Mouse (Mus musculus): ENCODE data around the gene St8sia2. TPM values are rescaled to one million over a fixed set of nuclear protein-coding genes. Genes with fewer than 3 reads are reported as not detected.
"Not testable (repeated sequence)": the region's sequence is repeated elsewhere in the genome, so short reads cannot be mapped to it uniquely, and the experiment has no call there.

St8sia2 gene
- polyA plus RNA-seq, 1 experiment = 0.39 TPM

DNA sequence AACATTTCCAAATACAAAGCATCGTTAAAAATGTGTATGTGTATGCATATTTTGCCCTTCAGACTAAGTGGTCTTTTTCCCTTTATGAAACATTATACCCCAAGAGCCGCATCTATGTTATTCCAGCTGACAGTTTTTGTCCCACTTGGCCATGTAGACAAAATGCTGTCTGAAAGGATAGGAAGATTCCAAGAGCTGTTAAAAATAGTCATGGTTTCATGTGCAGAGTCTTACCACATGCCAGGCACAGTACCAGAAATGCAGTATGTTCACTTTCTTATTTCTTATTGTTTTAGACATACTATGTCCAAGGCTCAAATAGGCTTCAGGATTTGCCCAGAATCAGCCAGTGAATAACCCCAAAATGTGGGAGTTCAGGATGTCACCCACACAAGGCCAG is 24.1 kb downstream of the St8sia2 start:
- no peak for DNase-seq (ENCODE audit: low read depth)

DNA sequence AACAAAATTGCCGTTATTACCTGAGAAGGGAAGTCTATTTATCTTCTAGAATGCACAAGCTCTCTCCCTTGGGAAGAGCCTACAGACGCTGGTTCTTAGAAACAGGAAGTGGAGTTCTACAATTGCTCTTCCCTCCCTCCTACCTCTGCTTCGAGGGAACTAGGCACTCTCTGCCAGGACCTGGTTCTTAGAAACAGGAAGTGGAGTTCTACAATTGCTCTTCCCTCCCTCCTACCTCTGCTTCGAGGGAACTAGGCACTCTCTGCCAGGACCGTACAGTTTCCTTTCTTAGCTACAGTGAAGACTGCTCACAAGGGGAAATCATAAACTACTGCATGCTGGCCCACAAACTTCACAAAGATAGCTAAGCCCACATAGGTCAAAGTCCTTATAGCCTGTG is 41.3 kb downstream of the St8sia2 start:
- not testable (repeated sequence) for DNase-seq (ENCODE audit: low read depth)

DNA sequence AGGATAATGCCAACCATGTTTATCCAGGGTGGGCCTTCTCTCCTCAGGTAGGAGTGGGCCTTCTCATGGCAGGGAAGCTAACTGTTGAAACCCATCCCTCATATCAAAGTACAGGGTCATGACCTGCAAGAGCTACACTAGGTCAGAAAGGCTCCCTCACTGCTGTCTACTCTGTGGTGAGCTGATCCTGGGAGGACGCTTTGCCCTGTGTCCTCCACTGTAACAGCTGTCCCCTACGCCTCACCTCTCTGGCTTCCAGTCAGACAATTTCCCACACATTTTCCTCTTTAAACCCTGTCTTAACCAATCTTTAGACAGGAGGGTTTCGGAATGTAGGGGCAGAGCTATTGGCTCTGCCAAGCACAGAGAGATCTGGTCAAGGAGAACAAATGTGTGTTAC is 48.3 kb downstream of the St8sia2 start:
- DNase-seq (ENCODE audit: low read depth) = no peak

DNA sequence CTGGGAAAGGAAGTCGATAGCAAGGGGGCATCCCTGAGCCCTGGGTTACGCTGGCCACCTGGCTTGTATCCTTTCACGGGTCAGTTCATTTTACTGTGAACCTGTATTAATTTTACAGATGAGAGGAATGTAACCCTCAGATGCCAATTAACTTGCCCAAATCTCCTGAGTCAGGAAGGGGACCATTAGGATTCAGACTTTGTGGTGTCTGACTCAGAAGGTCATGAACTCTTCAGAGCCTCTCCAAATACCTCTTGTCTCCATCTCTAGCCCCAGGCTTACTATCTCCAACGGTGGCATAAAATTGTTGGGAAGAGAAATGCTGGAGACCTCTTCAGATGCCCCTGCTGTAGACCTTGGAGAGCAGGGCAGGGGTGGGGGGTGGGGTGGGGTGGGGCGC is 51.1 kb downstream of the St8sia2 start:
- DNase-seq (ENCODE audit: low read depth) = no peak

DNA sequence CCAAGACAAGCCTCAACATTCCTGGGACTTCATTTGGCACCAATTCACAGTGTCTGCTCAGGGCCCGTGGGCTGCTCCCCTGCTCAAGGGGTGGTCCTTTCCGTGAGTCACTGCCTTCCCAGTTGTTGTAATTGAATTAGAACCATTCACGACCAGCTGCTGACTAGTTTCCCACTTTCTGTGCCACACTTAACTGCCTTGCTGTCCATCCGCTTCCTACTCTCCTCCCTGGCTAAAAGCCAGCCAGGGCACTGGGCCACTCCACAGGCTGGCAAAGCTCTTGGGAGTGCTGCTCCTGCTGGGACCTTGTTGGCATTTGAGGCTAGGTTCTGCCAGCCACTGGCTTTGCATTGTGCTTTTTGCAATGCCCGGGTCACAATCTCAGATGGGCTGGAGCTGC is 59.0 kb downstream of the St8sia2 start:
- no peak for DNase-seq (ENCODE audit: low read depth)

DNA sequence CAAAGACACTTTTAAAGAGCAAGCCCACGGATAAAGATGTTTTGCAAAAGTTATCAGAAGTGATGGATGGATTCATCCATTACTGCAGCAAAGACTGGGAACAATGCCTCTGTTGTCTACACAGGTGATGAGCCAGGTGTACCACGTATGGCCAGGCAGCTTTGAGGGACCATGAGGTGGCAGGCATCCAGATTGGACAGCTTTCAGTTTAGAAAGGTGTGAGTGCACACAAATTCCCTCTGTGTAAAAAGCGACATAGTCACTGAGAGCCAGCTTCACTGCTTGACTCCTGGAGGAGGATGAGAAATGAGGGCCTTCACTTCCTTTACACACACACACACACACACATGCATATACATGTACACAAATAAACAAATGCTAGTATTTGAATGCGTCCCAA is 60.4 kb downstream of the St8sia2 start:
- no peak for DNase-seq (ENCODE audit: low read depth)

DNA sequence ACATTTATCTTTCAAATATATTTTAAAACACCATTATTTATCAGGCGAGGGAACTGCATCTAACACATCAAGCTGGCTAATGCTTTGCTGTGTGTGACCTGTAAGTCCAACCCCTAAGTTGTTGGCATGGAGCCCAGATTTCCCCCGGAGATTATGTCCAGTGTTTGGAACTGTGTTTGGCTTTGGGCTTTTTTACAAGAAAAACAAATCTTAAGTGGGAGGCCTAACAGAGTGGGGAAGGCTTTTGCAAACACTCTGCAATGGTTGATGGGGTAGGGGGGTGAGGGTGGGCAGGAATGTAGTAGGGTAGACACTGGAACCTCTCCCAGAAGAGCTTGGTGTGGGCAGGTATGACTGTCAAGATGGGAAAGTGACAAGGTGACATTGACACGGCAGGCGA is 71.8 kb downstream of the St8sia2 start:
- DNase-seq (ENCODE audit: low read depth) = no peak

DNA sequence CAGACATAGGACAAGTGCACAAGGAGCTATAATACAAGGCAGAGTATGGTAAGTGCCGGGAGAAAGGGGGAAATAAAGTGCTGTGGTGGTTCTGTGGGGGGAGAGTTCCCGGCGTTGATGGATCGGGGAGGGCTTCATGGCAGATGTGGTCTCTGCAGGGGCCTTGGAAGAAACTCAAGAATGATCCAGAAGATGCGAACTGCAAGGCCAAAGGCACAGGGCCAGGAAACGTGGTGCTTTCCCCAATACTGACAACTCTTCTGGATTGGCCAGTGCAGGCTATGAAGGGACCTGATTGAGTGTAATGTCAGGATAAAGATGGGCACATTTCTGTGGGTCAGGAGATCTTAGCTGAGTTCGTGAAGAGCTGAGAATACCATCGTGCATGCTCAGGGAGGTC is 74.3 kb downstream of the St8sia2 start:
- DNase-seq (ENCODE audit: low read depth) = no peak

DNA sequence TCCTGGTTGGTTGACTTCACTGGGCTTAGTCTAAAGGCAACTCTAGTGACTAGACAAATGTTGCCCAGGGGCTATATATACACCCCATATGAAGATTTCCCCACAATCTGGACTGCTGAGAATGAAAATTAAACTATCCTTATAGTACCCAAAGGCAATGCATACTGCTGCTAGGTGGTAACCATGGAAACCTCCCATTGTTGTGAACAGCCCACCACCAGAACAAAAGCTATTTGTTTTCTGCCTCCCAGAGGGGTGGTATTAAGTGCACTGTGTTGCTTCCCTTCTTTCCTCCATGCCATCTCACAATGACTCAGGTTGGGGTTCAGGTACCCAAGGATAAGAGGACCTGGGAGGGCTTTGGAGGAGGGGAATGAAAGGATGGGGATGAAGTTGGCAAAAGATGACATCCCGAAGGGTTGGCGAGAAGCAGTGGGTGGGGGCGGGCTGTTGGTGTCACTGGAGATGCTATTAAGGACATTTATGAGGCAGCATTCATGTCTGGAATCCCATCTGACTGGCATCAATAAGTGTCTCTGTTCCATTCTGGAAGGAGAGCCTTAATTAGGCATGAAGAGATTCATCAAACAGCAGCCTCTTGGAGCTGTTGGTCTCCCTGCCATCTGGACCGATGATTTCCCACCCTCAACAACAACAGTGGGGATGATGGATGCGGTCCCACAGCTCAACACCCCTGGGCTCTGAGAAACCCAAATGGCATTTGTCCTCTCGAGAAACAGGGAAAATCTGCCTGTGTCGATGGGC is 75.3 kb downstream of the St8sia2 start:
- DNase-seq (ENCODE audit: low read depth) = no peak

DNA sequence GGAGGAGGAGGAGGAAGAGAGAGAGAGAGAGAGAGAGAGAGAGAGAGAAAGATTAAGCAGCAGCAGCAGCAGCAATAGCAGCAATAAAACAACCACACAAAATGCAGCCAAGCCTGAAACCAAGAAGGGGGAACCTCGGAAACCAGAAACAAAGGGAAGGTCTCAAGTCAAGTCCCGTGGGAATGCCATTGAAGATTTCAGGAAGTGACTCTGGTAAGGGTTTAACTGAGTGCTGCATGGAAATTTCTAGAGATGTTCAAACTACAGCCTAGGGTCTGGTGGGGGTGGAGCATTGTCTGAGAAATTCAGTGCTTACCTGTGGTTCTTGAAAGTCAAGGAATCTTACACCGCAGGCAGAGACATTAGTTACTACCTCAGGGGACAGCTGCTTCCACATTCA is 77.4 kb downstream of the St8sia2 start:
- no peak for DNase-seq (ENCODE audit: low read depth)

DNA sequence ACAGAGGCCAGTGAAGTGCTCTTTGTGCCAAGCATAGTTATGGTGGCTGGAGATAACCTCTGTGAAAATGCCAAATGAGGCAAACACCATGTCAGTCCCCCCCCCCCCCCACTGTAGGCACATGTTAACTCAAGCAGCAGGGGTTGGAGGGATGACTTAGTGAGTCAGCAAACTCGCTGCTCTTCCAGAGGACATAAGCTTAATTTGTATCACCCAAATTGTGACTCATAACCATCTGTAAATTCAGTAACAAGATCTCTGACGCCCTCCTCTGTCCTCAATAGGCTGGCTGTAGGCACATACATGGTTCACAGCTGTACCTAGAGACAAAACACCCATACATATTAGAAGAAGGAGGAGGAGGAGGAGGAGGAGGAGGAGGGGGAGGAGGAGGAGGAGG is 77.8 kb downstream of the St8sia2 start:
- DNase-seq (ENCODE audit: low read depth) = no peak

DNA sequence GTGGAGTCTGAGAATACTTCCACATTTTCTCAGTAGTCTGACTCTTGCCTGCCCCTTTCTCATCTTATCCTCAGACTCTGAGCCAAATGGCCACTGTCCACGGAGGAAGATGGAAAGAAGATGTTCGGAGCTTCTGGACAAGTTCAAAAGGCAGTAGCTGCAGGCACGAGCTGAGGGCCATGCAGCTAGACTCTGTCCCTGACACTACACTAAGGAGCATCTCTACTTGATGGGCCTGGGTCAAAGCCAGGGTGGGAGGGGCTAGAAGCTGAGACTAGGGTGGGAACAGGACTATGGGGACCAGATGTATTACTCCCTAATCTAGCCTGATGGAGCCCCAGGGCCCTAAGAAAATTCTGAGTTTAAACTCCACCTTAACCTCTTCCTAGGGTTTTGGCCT is 80.5 kb downstream of the St8sia2 start:
- no peak for DNase-seq (ENCODE audit: low read depth)

DNA sequence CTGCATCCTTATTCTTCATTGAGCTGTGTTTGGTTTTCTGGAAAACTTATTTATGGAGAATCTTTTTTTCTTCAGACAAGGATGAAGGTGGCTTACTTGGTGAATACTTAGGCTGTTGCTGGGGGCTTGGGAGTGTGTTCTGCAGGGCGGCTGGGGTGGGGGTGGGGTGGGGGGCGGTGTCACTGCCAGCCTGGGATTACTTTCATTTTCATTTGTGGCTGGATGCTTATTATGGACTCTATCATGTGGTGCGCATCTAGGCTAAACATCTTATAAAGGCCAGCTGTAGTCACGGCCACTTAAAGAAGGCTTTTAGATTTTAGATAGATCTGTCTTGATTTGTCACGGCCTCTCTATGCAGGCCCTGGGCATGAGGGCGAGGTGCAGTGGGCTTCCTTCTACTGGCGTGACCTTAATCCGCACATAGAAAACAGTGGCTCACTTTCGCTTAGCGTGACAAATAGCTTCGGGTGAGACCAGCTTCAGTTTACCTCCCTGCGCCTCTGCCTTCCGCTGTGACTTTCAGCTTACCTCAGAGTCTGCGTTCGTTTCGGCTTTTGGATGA is 92.5 kb downstream of the St8sia2 start:
- DNase-seq (ENCODE audit: low read depth) = no peak

DNA sequence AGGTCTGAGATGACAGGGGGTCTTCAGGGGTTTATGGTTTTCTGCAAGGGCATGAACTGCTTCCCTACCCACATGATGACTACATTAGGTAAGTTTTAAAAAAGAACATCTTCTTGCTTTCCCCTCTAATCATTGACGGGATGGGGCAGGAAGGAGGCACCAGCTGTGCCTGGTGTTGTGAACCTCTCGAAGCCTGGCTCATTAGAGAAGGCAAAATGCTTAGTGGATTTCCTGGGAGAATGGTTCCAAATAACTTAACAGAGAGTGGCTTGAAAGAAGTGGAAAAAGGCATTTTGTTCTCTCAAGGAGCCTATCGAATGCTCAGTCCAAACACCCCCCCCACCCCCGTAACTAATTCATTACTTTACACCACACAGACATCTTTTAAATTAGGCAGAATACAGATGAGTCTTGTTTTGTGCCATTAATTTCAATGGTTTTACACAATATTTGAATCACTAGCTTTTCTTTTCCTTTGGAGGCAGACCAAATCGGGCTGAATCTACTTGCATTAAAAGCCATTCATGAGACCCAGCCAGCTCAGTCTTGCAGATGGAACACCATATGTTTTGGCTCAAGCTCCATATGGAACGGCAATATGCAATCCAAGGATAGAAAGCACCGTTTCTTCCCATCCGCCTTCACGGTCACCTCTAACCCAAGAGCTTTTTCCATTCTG is 95.7 kb downstream of the St8sia2 start:
- DNase-seq (ENCODE audit: low read depth) = no peak

DNA sequence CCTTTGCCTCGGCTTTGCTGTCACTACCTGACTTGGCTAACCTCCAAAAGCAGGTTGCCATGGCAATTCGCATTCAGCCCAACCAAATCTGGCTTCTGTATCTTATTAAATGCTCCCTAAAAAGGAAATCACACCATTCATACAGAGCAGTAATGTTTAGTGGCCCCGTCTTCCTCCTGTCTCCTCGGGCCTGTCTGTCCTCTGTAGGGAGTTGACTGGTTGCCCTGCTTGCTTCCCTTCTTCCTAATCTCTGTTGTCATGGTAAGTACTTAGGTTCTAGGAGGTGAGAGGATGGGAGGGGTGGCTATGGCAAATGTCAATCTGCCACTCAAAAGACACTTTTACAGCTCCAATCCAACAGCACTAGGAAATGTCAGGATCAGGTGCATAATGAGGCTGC is 101.6 kb downstream of the St8sia2 start:
- DNase-seq (ENCODE audit: low read depth) = no peak

DNA sequence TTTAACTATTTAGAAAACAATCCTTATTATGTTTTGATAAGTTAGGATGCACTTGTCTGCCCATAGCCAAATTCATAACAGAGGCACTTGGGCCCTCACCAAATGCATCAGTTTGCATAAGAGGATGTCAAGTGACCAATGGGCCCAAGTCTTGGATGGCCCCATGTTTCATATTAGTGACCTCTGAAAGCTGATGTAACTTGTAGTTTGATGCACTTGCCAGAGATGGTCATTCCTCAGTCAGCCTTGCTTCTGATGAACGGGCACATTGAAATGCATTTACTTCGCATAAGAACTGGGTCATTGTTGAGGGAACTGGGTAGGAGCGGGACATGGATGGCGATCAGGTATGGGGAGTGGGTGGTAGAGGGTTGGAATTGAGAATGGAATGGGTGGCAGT is 102.6 kb downstream of the St8sia2 start:
- DNase-seq (ENCODE audit: low read depth) = no peak

DNA sequence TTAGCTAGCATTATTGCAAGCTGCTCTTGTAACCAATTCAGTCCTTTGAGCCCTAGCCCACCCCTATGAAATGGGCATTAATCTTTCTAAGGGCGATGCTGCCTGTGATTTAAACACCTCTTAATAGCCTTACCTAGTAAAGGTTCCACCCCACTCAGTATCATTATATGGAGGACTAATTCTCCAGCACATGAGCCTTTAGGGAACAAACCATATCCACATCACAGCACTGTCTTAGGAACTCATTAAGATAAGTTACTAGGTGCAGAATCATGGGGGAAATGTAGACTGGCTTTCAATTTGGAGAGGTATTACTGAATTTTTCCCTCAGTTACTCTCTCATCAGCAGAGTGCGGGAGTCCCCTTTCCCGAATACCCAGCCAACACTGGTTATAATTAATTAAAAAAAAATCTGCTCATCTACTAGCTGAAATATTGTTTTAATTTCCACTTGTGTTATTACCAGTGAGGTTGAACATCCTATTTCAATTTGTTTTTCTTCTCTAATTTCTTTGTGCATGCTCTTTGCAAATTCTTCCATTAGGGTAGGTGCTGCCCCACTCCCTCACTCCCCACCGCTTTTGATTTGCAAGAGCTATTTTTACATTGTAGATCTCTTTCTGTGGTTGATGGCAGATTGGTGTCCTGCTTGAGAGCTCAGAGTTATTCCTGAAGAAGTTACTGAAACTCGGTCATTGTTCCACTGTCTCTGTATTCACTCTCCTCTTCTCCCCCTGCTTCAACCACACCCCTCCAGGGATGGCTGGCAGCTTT is 103.9 kb downstream of the St8sia2 start:
- no peak for DNase-seq (ENCODE audit: low read depth)

DNA sequence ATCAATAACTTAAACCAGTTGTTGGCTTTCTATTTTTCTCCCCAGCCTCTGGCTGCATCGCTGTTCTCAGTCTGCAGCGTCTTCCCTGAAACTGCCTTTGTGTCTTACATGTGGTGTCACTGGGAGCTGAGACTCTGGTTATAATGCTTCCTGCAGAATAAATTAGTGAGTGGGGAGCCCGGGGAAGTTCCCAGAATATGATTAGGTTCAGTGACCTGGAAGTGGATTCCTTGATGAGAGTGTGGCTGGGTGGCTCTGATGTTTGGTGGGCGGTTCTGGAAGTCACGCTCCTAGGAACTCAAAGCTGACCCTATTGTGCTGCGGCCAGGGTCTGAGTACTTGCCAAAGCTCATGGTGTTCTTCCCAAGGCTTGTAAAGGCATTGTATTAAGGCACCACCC is 119.0 kb downstream of the St8sia2 start:
- DNase-seq (ENCODE audit: low read depth) = no peak

DNA sequence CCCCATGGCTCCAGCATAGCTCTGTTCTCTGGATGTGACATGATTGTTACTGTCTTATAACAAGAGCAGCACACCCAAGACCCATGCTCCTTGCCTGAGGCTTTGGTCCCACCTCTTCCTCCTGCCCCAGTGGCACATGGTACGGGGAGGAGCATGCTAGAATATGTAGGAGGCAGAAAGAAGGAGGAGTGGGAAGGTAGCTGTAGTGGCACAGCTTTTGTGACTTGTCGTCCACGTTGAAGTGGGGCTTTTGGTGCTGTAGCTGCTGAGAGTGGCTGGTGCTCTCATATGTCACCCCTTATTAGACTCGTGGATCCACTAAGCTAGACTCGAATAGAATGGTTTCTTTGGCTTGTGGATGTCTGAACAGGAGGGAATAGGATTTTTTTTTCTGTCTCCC is 121.7 kb downstream of the St8sia2 start:
- DNase-seq (ENCODE audit: low read depth) = no peak

DNA sequence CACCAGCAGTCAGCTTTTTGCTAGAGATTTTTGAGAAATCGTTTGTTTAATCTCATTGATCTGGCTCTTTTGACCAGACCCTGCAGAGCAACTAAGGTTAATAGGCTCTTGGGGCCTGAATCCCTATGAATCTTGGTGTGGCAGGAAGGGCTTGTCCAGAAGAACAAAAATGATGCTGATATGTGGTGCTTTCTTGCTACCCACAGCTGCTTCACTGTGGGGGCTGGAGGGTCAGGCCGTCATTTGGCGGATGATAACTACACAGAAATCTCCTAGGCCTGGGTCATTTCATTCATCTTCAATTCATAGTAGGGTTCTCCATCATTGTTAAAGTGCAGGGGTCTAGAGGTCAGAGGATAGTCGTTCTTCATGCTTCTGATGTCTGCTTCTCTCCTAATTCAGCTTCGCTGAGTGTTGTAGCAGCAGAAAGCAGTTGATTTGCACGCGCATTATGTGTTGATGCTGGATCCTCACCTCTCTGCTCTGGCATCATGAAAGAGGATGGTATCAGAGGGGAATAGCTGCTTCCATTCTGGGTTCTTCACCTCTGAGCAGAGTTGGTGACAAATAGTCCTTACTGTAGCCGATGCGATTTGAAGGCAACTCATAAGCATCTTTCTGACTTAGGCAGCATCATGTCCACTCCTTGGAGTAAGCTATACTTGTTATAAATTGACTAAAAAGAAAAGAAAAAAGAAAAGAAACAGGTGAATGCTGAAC is 122.4 kb downstream of the St8sia2 start:
- DNase-seq (ENCODE audit: low read depth) = no peak

DNA sequence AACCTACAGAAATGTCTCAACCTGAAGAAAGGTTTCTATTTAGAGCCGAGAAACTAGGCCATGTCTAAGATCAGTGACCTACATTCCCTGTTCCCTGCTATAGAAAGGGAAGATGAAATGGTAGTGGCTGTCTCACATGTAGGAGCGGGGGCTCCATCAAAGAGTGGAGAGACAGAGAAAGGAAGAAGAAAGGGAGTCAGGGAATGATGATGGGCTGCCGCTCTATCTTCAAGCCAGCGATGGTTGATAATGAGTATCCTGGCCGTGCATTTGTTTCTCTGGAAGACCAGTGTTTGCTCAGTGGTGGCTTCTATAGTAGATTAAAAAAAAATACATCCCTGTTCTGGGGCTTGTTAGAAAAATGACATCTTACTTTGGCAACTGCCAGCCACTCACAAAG is 123.0 kb downstream of the St8sia2 start:
- no peak for DNase-seq (ENCODE audit: low read depth)
